Mouse (Mus musculus) brown adipose tissue, adult 24 weeks (tissue): ENCODE results near the gene Gm28051. TPM values are rescaled to one million over a fixed set of nuclear protein-coding genes. Genes with fewer than 3 reads are reported as not detected.
A peak's percentile ranks its signal among the peaks of the same experiment; 100 is the strongest.

Source experiments
- H3K27ac ChIP-seq: fragments of 200-500 bp; replicated peaks from 2 replicates; pipeline ENCODE4 v1.5.1; 2012; ENCODE audit warnings: low read depth, mild to moderate bottlenecking, low read length
- H3K4me1 ChIP-seq: fragments of 200-500 bp; 2 replicates; pipeline ENCODE4 v1.6.1; 2012; ENCODE audit warnings: low read length, mixed read lengths; ENCODE audit not compliant: control insufficient read depth, insufficient read depth, insufficient read length
- H3K4me3 ChIP-seq: fragments of 200-500 bp; 2 replicates; pipeline ENCODE4 v1.5.1; 2012; ENCODE audit warnings: low read depth, mild to moderate bottlenecking, low read length, moderate library complexity; ENCODE audit not compliant: insufficient read depth
- polyA plus RNA-seq: library from polyadenylated mRNA; stranded (reverse); fragments of >200 nt; gene quantifications from 2 replicates; pipeline ENCODE4 v1.2.4, GENCODE M21; 2012; ENCODE audit not compliant: missing spikeins, insufficient read depth, insufficient read length

Gm28051 gene
- polyA plus RNA-seq, 1 experiment: not detected

DNA sequence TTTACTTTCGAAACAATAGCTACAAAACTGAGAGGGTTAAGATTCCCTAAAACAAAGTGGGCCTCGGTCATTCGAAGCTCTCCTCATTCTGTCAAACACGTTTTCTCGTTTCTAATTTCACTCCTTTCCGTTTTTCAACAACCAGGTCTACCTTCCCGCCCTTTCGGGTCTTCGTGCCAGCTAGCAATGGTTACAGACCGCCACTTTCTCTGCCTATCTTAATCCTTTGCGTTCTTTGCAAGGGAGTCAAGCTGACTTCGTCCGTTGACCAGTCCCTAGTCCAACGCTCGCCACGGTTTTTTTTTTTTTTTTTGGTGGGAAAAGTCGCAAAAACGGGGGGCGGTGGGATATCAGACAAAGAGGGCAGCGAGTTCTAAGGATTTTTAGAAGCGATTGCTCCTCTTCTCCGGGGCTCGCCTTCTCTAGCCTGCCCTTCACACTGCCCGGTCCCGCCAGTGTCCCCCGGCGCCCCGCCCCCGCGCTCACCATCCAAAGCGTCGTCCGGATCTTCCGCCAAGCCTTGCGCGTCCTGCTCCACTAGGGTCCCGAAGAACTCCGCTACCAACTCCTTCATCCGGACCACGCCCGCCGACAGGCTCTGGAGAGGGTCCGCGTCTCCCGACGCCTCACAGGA, 393 bp downstream of the Gm28051 start:
- H3K27ac ChIP-seq: peak overlapping the region; percentile 86

DNA sequence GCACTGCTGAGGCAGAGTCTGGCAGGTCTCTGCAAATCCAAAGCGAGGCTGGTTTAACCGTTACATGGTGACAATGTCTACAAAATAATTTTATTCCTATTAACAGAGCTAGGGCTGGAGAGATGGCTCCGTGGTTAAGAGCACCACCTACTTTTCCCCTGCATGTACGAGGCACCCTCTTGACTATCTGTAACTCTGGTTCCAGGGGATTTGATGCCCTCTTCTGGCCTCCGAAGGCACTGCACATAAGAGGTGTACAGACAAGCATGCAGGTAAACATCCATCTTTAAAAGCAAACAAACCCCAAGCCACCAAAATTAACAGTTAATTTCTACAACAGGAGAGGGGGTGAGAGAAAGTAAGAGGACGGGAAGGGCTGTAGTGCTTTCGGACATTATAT, 1.3 kb downstream of the Gm28051 start:
- Histone ChIP-seq H3K27ac (no peak overlapping the region), H3K4me1 (peaks cover 6% of the 10 kb centered on the region; the same call in 1 of the 2 replicates), H3K4me3 (peak overlapping the region; percentile 96; the same call in 1 of the 2 replicates)

More for the DNA sequence above, 393 bp downstream of the Gm28051 start:
- Histone ChIP-seq H3K4me3 (peak overlapping the region; percentile 96), H3K4me1 (peaks cover 6% of the 10 kb centered on the region; the same call in 1 of the 2 replicates)

DNA sequence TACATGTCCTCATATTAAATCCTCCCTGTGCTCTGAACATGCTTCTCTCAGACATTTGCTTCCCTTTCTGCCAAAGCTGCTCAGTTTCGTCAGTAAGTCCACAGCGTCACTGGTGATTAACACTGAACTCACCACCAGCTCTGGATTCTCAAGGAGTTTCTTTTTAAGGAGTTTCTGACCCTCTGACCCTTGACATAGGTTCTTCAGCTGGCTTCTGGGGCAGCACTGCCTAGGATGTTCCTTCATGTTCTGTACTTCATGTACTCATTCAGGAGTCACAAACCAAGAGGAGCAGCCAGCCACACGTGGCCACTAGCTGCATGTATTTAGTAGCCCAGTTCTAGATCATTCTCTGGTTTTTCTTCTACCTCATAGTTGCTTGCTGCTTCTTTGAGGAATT, 9.3 kb downstream of the Gm28051 start:
- Histone ChIP-seq H3K27ac (no peak overlapping the region), H3K4me1 (peaks cover 3% of the 10 kb centered on the region; the same call in 1 of the 2 replicates), H3K4me3 (no peak overlapping the region)

DNA sequence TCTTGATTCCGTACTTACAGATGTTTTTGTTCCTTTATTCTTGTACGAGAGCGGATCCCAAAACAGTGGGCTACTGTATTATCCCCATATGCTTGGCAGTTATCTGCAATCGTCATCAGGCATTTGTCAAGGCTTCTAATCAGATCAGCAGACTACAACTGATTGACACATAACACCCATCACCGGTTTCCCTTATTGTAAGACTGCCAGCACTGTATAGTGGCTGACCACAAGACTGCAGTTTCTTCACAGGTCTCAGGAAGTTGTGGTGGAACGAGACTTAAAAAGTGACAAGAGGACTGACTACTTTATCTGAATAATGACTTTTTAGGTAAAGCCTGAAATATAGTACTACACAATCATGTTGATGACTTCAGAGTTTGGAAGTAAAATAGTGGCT, 12.7 kb downstream of the Gm28051 start:
- Histone ChIP-seq H3K4me3 (peak overlapping the region; percentile 29; the same call in 1 of the 2 replicates), H3K4me1 (peaks cover 7% of the 10 kb centered on the region; the same call in 1 of the 2 replicates), H3K27ac (no peak overlapping the region)

DNA sequence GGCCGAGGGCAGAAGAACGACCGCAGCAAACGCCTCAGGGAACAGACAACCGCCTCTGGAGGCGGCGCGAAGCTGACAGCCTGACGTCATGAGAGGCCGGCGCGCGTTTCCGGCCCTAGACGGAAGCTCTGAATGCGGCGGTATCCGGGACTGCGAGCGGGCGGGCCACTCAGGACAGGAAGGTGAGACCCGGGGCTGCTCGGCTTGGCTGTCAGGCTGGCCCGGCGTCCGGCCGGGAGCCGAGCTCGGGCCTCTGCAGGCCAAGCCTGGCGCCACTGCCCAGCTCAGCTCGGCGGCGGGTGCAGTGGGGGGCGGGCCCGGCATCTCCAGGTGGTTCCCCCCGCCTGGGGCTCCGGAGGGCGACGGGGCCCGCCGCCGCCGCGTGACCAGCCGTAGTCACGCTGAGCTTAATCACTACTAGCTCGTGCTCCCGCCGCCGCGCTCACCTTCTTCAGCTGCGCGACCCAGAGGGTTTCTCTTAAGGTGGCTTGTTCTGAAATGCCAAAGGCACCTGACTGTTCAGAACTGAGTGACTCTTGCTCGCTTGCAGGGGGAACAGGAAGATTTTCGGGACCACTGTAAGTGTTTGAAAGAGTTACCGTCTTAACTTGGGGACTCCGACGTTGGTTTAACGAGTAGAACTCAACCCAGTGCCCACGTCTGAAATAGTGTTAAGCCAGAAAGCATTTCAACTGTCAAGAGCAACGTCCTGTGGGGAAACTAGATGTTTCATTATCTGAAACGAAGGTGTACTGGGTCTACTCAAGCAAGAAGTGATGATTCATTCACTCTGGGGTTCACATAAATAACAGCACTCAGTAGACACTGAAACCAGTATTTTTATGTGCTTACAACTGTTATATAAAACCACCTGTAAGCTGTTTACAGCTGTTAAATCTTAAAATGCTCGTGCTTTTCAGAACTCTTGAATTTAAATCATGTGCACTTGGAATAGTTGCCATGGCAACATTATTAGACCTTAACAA, 13.7 kb downstream of the Gm28051 start, which contains the start of the genes Moap1 and Tmem251:
TSS of gene Moap1 (minus strand) at position 73 of the 986 bp plus-strand sequence.
TSS of gene Tmem251 (plus strand) at position 174 of the 986 bp plus-strand sequence.
- peaks cover 7% of the 10 kb centered on the region; the same call in 1 of the 2 replicates for H3K4me1 ChIP-seq

DNA sequence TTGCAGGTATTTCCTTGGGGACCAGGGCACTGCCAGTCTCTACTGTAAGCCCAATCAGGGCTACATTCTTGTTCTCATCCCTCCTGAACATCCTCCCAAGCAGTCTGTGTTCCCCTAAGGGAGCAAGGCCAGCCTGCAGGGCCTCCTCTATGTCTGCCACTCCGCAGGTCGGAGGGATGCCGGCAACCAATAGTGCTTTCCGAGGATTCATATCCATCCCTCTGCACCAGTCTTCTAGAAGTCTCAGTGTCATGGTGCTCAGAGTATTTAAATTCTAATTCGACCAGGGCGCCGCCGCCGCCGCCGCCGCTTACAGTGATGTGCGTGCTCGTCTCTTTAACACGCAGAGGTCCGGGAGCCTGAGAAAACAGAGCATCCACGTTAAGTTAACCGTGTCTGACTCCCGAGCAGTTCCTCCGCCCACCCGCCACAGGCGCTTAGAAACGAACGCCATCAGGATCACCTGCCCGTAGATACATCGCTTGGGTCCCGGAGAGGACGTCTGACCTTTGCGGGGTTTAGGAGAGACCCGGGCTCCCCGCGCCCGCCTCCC, 14.5 kb downstream of the Gm28051 start:
- H3K27ac ChIP-seq: peak overlapping the region; percentile 85
- H3K4me3 ChIP-seq: peak overlapping the region; percentile 93
- H3K4me1 ChIP-seq: peaks cover 7% of the 10 kb centered on the region; the same call in 1 of the 2 replicates

More for the DNA sequence above, 13.7 kb downstream of the Gm28051 start, which contains the start of the genes Moap1 and Tmem251:
- peak within 1 kb of the TSS; percentile 85 for H3K27ac ChIP-seq
- H3K4me3 ChIP-seq: peak within 1 kb of the TSS; percentile 93

DNA sequence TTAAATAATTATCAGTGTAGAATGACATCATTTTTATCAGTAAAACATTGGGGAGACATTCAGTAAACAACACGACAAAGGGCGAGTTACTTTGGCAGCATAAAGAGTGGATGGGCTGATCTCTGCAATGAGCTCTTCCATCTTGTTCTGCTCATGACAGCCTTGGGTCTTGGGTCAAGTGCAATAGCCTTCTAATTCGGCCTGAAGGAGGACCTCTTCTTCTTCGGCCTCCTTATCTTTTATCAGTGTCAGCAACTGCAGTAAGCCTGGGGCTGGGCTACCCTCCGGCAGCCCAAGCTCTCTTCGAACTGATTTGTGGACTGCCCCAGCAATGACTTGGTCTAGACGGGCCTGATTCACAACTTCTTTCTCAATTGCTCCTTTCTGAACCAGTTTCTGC, 15.5 kb downstream of the Gm28051 start:
- H3K4me1 ChIP-seq: peaks cover 7% of the 10 kb centered on the region; the same call in 1 of the 2 replicates
- no peak overlapping the region for H3K27ac ChIP-seq
- H3K4me3 ChIP-seq: no peak overlapping the region

DNA sequence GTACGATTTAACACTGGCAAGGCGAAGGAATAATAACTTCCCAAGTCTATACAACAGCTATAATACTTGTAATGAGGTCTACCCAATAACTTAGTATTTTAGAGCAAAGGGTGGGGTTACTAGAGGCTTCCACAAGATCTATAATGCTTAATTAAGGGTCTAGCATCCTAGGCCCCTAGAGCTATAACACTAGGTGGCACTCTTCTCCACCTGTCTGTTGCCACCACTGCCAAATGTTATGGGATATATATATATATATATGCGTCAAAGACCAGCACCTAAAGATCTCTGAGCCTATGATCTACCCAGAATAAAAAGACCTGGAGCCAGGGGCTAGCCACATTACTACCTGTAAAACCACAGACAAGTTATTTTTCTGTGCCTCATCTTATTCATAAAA, 17.3 kb downstream of the Gm28051 start:
- Histone ChIP-seq H3K4me1 (peaks cover 7% of the 10 kb centered on the region; the same call in 1 of the 2 replicates), H3K4me3 (no peak overlapping the region), H3K27ac (no peak overlapping the region)

DNA sequence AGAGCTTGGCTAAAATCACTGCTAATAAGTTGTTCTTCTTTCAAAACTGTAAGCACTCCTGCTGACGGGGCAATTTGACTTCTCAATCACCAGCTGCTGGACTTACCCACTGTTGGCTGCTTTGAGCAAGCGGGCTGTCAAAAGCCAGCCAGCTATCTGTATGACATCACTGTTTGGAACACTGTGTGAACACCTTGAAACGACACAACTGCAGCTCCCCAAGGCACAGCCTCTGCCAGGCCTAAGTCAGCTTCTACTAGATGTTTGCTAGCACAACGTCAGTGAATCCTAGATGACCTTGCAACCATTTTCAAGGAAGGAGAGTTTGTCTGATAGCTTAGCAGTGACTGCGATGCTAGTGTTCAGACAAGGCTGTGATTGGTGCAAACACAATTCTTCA, 18.5 kb downstream of the Gm28051 start:
- Histone ChIP-seq H3K27ac (no peak overlapping the region), H3K4me3 (no peak overlapping the region), H3K4me1 (peaks cover 4% of the 10 kb centered on the region; the same call in 1 of the 2 replicates)

DNA sequence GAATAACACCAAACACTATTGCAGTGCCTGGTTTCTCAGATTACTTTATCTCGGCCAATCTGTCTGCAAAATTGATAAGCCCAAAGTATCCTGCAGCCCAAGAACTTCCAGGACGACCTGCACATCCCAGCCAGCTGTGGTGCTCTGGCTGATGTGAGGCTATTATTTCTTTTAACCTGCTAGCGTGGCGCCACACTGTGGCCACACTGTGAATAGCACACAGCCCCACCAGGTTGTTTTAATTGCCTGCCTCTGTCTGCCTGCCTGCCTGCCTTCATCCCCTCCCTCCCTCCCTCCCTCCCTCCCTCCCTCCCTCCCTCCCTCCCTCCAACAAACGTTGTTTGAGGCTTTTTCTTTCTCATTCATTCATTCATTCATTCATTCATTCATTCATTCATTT, 24.2 kb downstream of the Gm28051 start:
- Histone ChIP-seq H3K4me3 (no peak overlapping the region), H3K27ac (no peak overlapping the region), H3K4me1 (peaks cover 7% of the 10 kb centered on the region)

DNA sequence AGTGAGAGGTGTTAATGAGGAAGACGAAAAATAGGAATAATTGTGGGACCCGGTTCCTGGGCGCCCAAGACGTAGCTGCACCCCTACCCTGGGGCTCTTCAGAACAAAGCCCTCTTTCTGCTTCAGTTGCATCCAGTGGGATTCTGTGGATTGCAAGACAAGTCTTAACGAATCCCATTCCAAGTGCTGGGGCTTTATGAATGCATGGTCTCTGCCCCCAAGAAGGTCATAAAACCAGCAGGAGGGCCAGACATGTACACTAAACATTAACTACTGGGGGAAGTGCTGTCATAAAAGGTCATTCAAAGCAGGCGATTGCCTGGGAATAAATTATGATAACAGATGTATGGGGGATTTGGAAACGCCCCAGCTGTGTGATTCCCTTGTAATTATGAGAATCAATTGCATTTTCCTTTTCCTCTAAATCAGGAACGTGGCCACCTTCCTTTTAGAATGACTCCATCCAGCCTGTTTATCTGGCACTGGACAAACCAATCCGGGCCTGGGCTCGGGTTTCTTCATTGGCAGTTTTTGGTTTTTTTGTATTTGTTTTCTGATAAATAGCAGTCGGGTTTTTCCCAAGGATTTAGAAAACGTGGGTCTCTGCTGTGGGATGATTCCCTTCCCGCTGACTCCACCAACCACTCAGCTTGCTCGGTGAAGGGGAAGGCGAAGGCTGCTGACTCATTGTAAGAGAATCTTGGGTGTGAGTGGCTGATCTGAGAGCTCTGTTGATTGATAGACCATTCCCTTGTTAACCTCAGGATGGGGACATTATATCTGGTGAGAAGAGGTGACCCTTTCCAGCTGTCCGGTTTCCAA, 26.6 kb downstream of the Gm28051 start:
- Histone ChIP-seq H3K27ac (no peak overlapping the region), H3K4me3 (peak overlapping the region; percentile 27; the same call in 1 of the 2 replicates), H3K4me1 (peaks cover 7% of the 10 kb centered on the region)

DNA sequence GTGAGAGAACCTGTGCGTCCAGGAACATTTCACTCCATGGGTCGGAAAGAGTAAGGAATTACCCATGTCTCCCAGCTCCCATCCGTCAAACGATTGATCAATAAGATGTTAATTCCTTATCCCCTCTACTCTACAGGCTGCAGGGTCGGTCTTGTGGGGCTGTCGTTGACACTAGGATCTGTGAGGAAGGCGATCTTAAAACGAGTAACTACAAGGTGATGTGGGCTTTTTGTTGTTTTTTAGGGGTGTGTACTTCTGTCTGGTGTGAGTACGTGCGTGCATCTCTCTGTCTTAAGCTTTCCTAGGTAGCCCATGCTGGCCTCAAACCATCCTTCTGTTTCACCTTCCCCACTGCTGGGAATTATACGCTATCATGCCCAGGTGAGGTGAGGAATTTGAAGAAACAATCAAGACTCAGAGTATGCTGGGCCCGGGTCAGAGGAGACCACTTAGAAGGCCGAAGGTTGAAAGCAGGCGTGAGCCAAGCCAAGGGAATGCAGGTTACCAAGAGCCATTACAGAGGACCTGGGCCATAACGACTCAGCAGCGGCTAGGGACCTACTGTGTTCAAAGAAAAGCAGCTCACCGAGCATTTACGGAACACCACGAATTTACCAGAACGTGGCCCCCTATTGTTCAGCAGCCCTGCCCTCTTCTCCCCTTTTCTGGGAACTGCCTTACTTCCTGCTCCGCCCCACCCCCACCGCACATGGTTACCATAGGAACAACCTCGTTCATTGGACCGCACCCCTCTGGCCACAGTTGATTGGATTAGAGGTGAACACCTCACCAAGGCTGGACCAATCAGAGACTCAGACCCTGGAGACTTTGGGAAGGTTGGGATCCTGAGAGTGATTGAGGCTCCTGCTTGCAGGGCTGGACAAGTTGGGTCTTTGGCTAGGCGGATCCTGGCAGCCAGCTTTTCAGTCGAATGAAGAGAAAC, 27.4 kb downstream of the Gm28051 start:
- Histone ChIP-seq H3K27ac (no peak overlapping the region), H3K4me1 (peaks cover 7% of the 10 kb centered on the region), H3K4me3 (peak overlapping the region; percentile 27)

DNA sequence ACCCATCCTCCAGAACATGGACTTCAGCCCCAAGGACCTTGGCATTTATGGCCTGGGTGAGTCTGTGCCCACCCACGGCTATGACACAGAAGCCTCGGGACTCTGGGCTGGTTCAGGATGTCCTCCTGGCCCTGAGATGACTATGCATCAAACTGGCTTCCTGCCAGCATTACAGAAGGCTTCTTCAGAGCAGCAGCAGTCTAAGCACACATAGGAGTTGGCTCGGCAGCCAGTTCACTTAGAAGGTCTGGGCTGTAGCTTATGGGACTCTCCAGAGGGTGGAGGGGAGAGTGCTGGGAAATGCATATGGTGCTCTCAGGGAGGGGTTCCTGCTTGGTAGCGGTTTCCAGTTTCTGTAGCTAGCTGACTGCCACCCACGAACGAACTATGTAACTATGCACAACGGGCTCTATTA, 31.8 kb downstream of the Gm28051 start:
- H3K4me1 ChIP-seq: 0 out of 2 replicates have a peak, but pooled peaks cover 6% of the 10 kb centered on the region
- no peak overlapping the region for H3K27ac ChIP-seq
- H3K4me3 ChIP-seq: no peak overlapping the region
